Mouse (Mus musculus) limb, embryonic 11.5 days (tissue): ENCODE measurements at regions not wholly inside any gene's neighbourhood (a gene's known extent, or its start where the extent isn't known, plus 50 kb on each side); places are given as distances from the start of the nearest gene placed in this dataset.
A peak's percentile ranks its signal among the peaks of the same experiment; 100 is the strongest.

Experiments used
- ATAC-seq: fragments of 200-750 bp; cut with Nextera tagmentation; 2 replicates; pipeline ENCODE4 v1.8.0; 2017; ENCODE audit warnings: low read depth; ENCODE audit not compliant: insufficient number of reproducible peaks, low FRiP score, low TSS enrichment
- DNase-seq: peaks from one replicate; pipeline ENCODE4 v3.0.0-alpha.2; 2015; ENCODE audit warnings: low spot score
- H3K27ac ChIP-seq: fragments of 300-500 bp; sonication (generic); replicated peaks from 2 replicates; pipeline ENCODE4 v1.5.1; 2014; ENCODE audit warnings: low read depth, mild to moderate bottlenecking, low read length
- H3K27me3 ChIP-seq: fragments of 300-500 bp; sonication (generic); 2 replicates; pipeline ENCODE4 v1.6.1; 2014; ENCODE audit warnings: mild to moderate bottlenecking, low read length, mixed read lengths; ENCODE audit not compliant: control insufficient read depth, insufficient read depth
- H3K36me3 ChIP-seq: fragments of 300-500 bp; sonication (generic); 2 replicates; pipeline ENCODE4 v1.6.1; 2014; ENCODE audit warnings: mild to moderate bottlenecking, low read length, moderate library complexity, mixed read lengths; ENCODE audit not compliant: control insufficient read depth, insufficient read depth
- H3K4me1 ChIP-seq: fragments of 300-500 bp; sonication (generic); 2 replicates; pipeline ENCODE4 v1.6.1; 2014; ENCODE audit warnings: low read length, mixed read lengths; ENCODE audit not compliant: control insufficient read depth, insufficient read depth
- H3K4me2 ChIP-seq: fragments of 300-500 bp; sonication (generic); 2 replicates; pipeline ENCODE4 v1.6.1; 2014; ENCODE audit warnings: low read depth, mild to moderate bottlenecking, moderate library complexity; ENCODE audit not compliant: severe bottlenecking
- H3K4me3 ChIP-seq: fragments of 300-500 bp; sonication (generic); 2 replicates; pipeline ENCODE4 v1.5.1; 2014; ENCODE audit warnings: low read depth, low read length
- H3K9ac ChIP-seq: fragments of 300-500 bp; sonication (generic); 2 replicates; pipeline ENCODE4 v1.6.1; 2014; ENCODE audit warnings: mild to moderate bottlenecking, low read length
- H3K9me3 ChIP-seq: fragments of 300-500 bp; sonication (generic); 2 replicates; pipeline ENCODE4 v1.6.1; 2016; ENCODE audit warnings: low read length; ENCODE audit not compliant: control insufficient read depth
- WGBS: fragments of 180-500 bp; shearing (Covaris S2); extraction: QIAGEN DNeasy Blood & Tissue Kit; methylation state at CpG from one replicate; pipeline ENCODE4 v1.1.7; 2014; 5-methylcytosine and 5-hydroxymethylcytosine counted together

DNA sequence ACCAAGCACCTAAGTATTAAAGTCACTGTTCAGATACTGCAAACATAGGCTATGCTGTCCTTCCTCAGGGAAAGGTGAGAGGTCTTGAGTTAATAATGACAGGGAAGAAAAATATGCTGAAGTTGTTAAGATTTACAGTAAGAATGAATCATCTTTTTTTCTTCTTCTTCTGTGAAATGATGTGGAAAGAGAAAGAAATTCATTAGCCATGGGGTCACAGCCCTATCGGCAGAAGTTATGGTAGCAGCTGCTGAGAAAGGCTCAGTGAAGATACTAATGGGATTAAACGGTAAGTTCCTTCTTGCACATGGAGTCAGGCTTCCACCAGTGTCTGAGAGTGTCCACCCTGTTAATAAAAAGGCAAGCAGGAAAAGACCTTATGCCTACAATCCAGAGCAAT lies 533.9 kb upstream of the Nox3 start:
- Histone ChIP-seq H3K27ac (no peak overlapping the region), H3K4me1 (no peaks in the 10 kb centered on the region), H3K4me2 (no peak overlapping the region), H3K4me3 (no peak overlapping the region), H3K9ac (no peak overlapping the region), H3K27me3 (no peaks in the 10 kb centered on the region), H3K36me3 (no peaks in the 10 kb centered on the region), H3K9me3 (no peaks in the 10 kb centered on the region)
- DNase-seq (no peak), ATAC-seq (no peak)
- 71% methylated on average over 2 of the region's 2 CpGs for WGBS

DNA sequence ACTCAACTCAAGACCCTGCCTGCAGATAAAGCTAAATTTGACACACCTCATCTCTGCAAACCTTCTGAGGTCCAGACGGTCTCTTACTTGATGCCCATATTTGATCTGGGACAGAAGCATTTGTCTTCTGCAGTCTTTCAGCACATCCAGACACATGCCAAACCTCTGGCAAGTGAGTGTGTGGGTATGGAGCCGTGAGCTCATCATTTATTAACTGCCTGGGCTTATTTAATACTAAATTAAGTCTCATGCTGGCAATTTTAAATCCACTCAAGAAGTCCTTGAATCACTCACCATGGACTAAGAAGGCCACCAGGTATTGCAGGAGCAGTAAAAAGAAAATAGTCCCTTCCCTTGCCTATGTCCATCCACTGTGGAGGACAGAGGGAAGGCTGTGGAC lies 554.4 kb upstream of the Nox3 start:
- 85% methylated on average over 2 of the region's 2 CpGs for WGBS
- Histone ChIP-seq H3K9ac (no peak overlapping the region), H3K4me3 (no peak overlapping the region), H3K27ac (no peak overlapping the region), H3K4me2 (no peak overlapping the region), H3K27me3 (no peaks in the 10 kb centered on the region), H3K36me3 (no peaks in the 10 kb centered on the region), H3K9me3 (no peaks in the 10 kb centered on the region), H3K4me1 (no peaks in the 10 kb centered on the region)
- DNase-seq, result no peak
- ATAC-seq, result no peak

DNA sequence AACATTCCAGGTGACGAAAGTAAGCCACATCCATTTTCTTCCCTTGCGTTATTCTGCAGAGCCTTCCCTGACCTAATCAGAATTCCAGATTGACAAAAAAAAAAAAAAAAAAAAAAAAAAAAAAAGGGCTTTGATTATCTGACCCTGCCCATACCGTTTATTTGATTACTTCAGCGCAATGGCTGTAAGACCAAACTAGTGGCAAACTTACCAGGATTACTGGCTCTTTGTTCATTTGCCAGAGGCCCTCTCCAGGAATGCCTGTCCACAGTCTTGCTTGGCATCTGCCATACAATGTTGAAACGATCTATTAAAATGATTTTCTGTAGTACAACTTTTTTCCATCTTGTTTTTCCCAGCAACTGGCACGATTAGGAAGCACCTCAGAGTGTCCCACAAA lies 569.4 kb upstream of the Nox3 start:
- H3K4me2 ChIP-seq, result no peak overlapping the region
- 61% methylated on average over 6 of the region's 6 CpGs for WGBS
- no peaks in the 10 kb centered on the region for H3K9me3 ChIP-seq
- no peaks in the 10 kb centered on the region for H3K36me3 ChIP-seq
- peaks cover 10% of the 10 kb centered on the region; the same call in 1 of the 2 replicates for H3K4me1 ChIP-seq
- H3K27ac ChIP-seq, result no peak overlapping the region
- H3K9ac ChIP-seq, result no peak overlapping the region
- DNase-seq (no peak), ATAC-seq (no peak)
- no peak overlapping the region for H3K4me3 ChIP-seq
- no peaks in the 10 kb centered on the region for H3K27me3 ChIP-seq

DNA sequence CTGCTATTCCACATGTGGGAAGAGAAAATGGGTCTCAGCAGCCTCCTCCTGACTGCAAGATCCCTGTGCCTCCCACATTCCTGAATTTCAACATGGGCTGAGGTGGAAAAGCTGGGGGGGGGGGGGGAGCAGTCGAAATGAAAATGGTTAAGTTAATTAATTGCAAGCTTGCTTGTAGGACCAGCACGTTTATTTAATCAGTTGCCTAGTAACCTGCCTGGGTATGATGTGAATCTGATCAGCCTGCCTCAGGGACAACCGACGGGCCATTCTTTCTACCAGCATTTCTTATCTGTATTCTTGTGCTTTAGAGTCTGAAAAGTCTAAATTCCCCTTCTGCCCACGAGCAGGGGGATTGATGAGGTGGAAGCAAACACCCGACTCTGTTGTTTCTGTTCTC lies 569.9 kb upstream of the Nox3 start:
- Histone ChIP-seq H3K27me3 (no peaks in the 10 kb centered on the region), H3K36me3 (no peaks in the 10 kb centered on the region), H3K9ac (no peak overlapping the region), H3K4me1 (peaks cover 10% of the 10 kb centered on the region; the same call in 1 of the 2 replicates), H3K4me2 (peak overlapping the region; percentile 30; the same call in 1 of the 2 replicates), H3K9me3 (no peaks in the 10 kb centered on the region), H3K4me3 (no peak overlapping the region), H3K27ac (peak overlapping the region; percentile 52; the same call in 1 of the 2 replicates)
- no peak for ATAC-seq
- peak; percentile 36 for DNase-seq
- WGBS, result 9% methylated on average over 6 of the region's 6 CpGs

DNA sequence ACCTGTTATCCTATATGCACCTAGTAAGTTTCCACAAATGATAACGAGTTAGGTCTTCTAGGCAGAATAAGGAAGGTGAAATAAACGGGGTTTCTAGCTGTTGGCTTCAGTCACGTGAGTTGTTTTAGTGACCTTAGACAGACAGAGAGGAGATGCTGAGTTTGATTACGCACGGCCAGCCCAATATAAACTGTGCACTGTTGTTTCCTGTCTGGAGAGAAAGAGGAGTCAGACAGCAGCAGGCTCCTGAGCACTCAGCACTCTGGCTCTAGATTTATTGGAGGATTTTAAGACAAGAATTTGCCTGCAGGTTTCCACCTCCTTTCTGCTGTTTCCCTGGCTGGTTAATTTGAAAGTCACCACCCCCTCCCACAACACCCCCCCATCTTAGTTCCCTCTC lies 570.4 kb upstream of the Nox3 start:
- no peak overlapping the region for H3K4me3 ChIP-seq
- no peak overlapping the region for H3K9ac ChIP-seq
- H3K9me3 ChIP-seq, result no peaks in the 10 kb centered on the region
- no peaks in the 10 kb centered on the region for H3K27me3 ChIP-seq
- peaks cover 10% of the 10 kb centered on the region; the same call in 1 of the 2 replicates for H3K4me1 ChIP-seq
- H3K4me2 ChIP-seq, result peak overlapping the region; percentile 30; the same call in 1 of the 2 replicates
- 15% methylated on average over 5 of the region's 5 CpGs for WGBS
- H3K27ac ChIP-seq, result peak overlapping the region; percentile 52; the same call in 1 of the 2 replicates
- DNase-seq (peak; percentile 35), ATAC-seq (peak; percentile 68; the same call in 1 of the 2 replicates)
- no peaks in the 10 kb centered on the region for H3K36me3 ChIP-seq

DNA sequence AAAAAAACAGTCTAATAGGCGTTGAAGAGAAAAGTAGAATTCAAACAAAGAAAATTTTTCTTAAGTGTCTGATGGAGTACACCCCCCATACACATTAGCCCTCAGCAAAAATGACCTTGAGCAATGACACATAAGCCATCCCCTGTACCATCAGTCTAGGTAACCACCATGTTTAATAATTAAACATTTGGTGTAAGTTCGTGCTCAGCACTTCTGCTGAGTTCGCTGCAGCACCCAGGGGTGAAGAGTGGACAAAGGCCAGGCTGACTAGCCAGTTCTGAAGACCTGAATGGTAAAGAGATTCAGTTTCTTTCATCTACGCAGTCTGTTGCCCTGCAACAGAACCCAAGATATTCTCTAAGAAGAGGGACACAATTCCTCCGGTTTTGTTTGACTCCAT lies 572.3 kb upstream of the Nox3 start:
- H3K9ac ChIP-seq, result no peak overlapping the region
- WGBS, result 79% methylated on average over 5 of the region's 5 CpGs
- H3K27me3 ChIP-seq, result no peaks in the 10 kb centered on the region
- no peaks in the 10 kb centered on the region for H3K36me3 ChIP-seq
- peaks cover 10% of the 10 kb centered on the region; the same call in 1 of the 2 replicates for H3K4me1 ChIP-seq
- H3K4me3 ChIP-seq, result no peak overlapping the region
- DNase-seq (no peak), ATAC-seq (no peak)
- H3K4me2 ChIP-seq, result no peak overlapping the region
- H3K27ac ChIP-seq, result no peak overlapping the region
- H3K9me3 ChIP-seq, result no peaks in the 10 kb centered on the region

DNA sequence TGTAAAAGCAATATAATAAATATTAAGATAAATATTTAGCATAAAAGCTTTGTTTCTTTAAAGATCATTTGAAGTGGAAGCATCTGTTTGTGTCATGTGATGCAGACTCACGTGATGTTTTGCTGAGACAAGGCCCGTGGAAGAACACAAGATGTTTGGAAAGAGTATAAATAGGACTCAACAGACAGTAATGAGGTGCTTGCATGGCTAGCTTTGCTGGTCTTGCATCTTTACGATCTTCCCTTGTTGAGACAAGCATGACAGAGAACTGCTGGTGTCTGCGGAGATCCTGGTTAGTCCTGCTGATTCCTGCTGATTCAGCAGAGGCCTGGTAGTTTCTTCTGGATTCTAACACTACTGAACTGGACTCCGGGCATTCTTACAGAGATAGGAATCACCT lies 576.4 kb upstream of the Nox3 start:
- Histone ChIP-seq H3K4me1 (no peaks in the 10 kb centered on the region), H3K9ac (no peak overlapping the region), H3K27me3 (no peaks in the 10 kb centered on the region), H3K36me3 (no peaks in the 10 kb centered on the region), H3K4me3 (no peak overlapping the region), H3K9me3 (no peaks in the 10 kb centered on the region), H3K27ac (no peak overlapping the region), H3K4me2 (no peak overlapping the region)
- DNase-seq (no peak), ATAC-seq (no peak)
- WGBS, result 71% methylated on average over 5 of the region's 5 CpGs

DNA sequence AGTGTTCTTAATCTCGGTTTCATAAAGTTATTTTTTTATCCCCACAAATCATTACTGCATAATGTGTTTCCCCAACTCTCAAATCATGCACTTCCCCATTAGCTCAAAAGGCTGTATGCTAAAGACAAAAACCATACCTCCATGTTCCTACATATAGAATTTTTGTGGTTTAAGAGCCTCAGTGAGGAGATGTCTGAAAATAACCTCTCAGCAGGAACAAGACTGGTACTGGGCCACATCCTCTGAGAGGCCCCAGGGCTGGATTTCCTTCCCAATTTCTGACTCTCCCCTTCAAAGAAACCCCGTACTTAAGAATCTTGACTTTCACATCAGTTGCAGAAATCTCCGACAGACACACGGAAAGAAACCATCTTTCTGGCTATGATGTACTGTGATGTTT lies 580.7 kb upstream of the Nox3 start:
- H3K27me3 ChIP-seq, result no peaks in the 10 kb centered on the region
- WGBS, result 81% methylated on average over 4 of the region's 4 CpGs

DNA sequence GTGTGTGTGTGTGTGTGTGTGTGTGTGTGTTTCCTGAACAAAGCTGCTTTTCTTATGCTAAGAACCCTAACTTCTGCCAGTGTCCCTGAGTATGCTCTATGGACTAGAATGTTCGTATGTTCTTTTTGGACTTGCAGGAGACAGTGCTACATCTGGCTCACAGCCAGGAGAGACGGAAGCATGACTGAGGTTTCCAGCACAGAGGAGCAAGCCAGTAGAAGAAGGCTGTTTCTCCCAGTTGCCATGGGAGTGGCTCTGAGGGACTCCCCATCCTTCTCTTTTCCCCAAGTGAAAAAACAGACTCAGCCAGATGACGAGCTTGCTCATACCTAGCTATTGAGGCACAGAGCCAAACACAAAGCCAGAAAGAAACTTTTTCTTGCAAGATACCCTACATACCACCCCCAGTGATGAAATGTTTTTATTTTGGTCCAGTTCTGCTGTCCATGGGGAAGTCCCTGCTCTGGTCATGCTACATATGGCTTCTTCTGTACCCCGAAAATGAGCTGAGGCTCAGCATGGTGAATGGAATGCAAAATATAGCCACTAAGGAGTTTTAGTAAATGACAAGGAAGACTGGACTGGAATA lies 582.3 kb upstream of the Nox3 start:
- Histone ChIP-seq H3K9me3 (no peaks in the 10 kb centered on the region), H3K27ac (no peak overlapping the region), H3K36me3 (no peaks in the 10 kb centered on the region), H3K9ac (no peak overlapping the region), H3K4me3 (no peak overlapping the region), H3K27me3 (no peaks in the 10 kb centered on the region), H3K4me1 (no peaks in the 10 kb centered on the region), H3K4me2 (no peak overlapping the region)
- ATAC-seq, result no peak
- no peak for DNase-seq
- WGBS, result 91% methylated on average over 4 of the region's 4 CpGs

More for the DNA sequence above, 580.7 kb upstream of the Nox3 start:
- Histone ChIP-seq H3K9me3 (no peaks in the 10 kb centered on the region), H3K4me1 (no peaks in the 10 kb centered on the region), H3K9ac (no peak overlapping the region), H3K27ac (no peak overlapping the region), H3K36me3 (no peaks in the 10 kb centered on the region), H3K4me2 (no peak overlapping the region), H3K4me3 (no peak overlapping the region)
- DNase-seq (no peak), ATAC-seq (no peak)
